Mouse (Mus musculus): ENCODE data around the gene Il34.

DNA sequence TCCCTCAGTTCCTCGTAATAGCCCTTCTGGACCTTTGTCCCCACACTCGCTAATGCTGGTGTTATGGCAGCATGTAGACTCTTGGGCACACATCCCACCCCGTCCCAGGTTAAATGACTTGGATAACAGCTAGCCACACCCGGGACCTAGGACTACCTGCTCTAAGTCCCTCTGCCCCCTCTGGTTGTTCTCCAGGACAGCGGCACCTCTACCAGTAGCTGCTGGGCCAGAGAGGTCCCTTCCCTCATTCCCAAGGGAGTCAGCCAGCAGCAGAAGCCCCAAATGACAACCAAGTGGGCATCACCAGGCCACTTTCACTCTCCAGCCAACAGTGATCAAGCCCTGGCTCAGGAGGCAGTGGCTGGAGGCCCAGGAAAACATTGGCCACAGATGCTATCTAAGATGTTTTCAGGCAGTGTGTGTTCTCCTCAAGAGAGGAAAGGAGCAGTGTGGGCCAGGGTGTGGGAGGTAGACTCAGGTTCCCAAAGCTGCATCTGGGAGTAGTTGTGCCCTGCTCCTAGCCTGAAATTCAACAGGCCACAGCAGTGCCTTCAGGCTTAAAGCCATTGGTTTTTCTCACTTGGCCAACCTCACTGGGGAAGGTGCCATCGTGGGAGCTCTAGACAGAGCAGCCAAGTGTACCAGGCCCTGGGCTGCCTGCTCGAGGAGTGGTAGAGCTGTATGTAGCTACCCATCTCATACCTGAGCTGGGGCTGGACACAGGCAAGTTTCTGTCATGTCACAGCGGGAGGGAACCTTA is 87.3 kb downstream of the Il34 start:
- TF ChIP-seq POLR2A (IDR thresholded peaks at IDR 0.05; ENCODE audit: control insufficient read depth, low read depth, low read length) (no peak), CTCF (IDR thresholded peaks at IDR 0.05; ENCODE audit: control insufficient read depth, insufficient read depth, insufficient replicate concordance, low read depth, low read length) (no peak)
